Mouse (Mus musculus) midbrain, embryonic 12.5 days (tissue): ENCODE measurements around the gene Fbxo45. TPM values are rescaled to one million over a fixed set of nuclear protein-coding genes. Genes with fewer than 3 reads are reported as not detected.

Experiments
- ATAC-seq: fragments of 200-750 bp; cut with Nextera tagmentation; 2 replicates; pipeline ENCODE4 v1.8.0; 2017; ENCODE audit warnings: low read depth, moderate TSS enrichment, moderate library complexity; ENCODE audit not compliant: low FRiP score
- H3K27ac ChIP-seq: fragments of 300-500 bp; sonication (generic); replicated peaks from 2 replicates; pipeline ENCODE4 v1.5.1; 2016; ENCODE audit warnings: mild to moderate bottlenecking
- H3K27me3 ChIP-seq: fragments of 300-500 bp; sonication (generic); 2 replicates; pipeline ENCODE4 v1.6.1; 2016; ENCODE audit warnings: mild to moderate bottlenecking
- H3K36me3 ChIP-seq: fragments of 300-500 bp; sonication (generic); 2 replicates; pipeline ENCODE4 v1.6.1; 2016
- H3K4me1 ChIP-seq: fragments of 300-500 bp; sonication (generic); 2 replicates; pipeline ENCODE4 v1.6.1; 2016
- H3K4me2 ChIP-seq: fragments of 300-500 bp; sonication (generic); replicated peaks from 2 replicates; pipeline ENCODE4 v1.6.1; 2016; ENCODE audit warnings: mild to moderate bottlenecking, moderate library complexity
- H3K4me3 ChIP-seq: fragments of 300-500 bp; sonication (generic); 2 replicates; pipeline ENCODE4 v1.5.1; 2016; ENCODE audit warnings: mild to moderate bottlenecking
- H3K9ac ChIP-seq: fragments of 300-500 bp; sonication (generic); replicated peaks from 2 replicates; pipeline ENCODE4 v1.6.1; 2016; ENCODE audit warnings: mild to moderate bottlenecking, moderate library complexity
- H3K9me3 ChIP-seq: fragments of 300-500 bp; sonication (generic); 2 replicates; pipeline ENCODE4 v1.6.1; 2016; ENCODE audit warnings: mild to moderate bottlenecking
- whole genome bisulfite sequencing: fragments of 180-500 bp; shearing (Covaris S2); methylation state at CpG from one replicate; pipeline ENCODE4 v1.1.7; 2016; 5-methylcytosine and 5-hydroxymethylcytosine counted together
- microRNA counts: library from miRNA; unstranded; fragments of <30 nt; microRNA quantifications from one replicate; lab custom pipeline; 2017
- microRNA-seq: library from miRNA; unstranded; fragments of <30 nt; microRNA quantifications from one replicate; pipeline ENCODE4, GENCODE M21; 2017
- polyA plus RNA-seq: library from polyadenylated mRNA; unstranded; fragments of >200 nt; fragmentation: Nextera tagmentation; extraction: Ambion mirVana; gene quantifications from 2 replicates; pipeline ENCODE4 v1.2.1, GENCODE M21; 2016

Gene Fbxo45
- polyA plus RNA-seq, 1 experiment from 2014 or later: 21.5 TPM

- Histone ChIP-seq H3K9ac (no peak overlapping the region), H3K4me2 (peak overlapping the region; percentile 2; the same call in 1 of the 2 replicates), H3K36me3 (no peaks in the 10 kb centered on the region), H3K4me3 (no peak overlapping the region), H3K27ac (0 out of 2 replicates have a peak overlapping the region, but pooled peaks have one; percentile 36), H3K27me3 (no peaks in the 10 kb centered on the region), H3K4me1 (peaks cover 8% of the 10 kb centered on the region), H3K9me3 (peaks cover 4% of the 10 kb centered on the region; the same call in 1 of the 2 replicates)
- no peak for ATAC-seq
- 62% methylated on average over 21 of the region's 21 CpGs for WGBS
Observed at GRCm38 (mm10) chr16:32200256-32201003, 46.5 kb downstream of the Fbxo45 start.

- WGBS: 53% methylated on average over 12 of the region's 12 CpGs
- no peak for ATAC-seq
Observed at GRCm38 (mm10) chr16:32190011-32190441, 56.9 kb downstream of the Fbxo45 start.

GRCm38 (mm10) chr16:32189109-32189508, 57.8 kb downstream of the Fbxo45 start:
- no peak overlapping the region for H3K27ac ChIP-seq
- H3K4me1 ChIP-seq: no peaks in the 10 kb centered on the region
- no peak overlapping the region for H3K4me2 ChIP-seq
- H3K27me3 ChIP-seq: no peaks in the 10 kb centered on the region
- no peak for ATAC-seq
- H3K9ac ChIP-seq: no peak overlapping the region
- H3K9me3 ChIP-seq: no peaks in the 10 kb centered on the region
- 66% methylated on average over 6 of the region's 6 CpGs for WGBS
- H3K4me3 ChIP-seq: no peak overlapping the region
- no peaks in the 10 kb centered on the region for H3K36me3 ChIP-seq

More at GRCm38 (mm10) chr16:32190011-32190441, 56.9 kb downstream of the Fbxo45 start:
- Histone ChIP-seq H3K27ac (no peak overlapping the region), H3K4me1 (no peaks in the 10 kb centered on the region), H3K4me3 (no peak overlapping the region), H3K9me3 (no peaks in the 10 kb centered on the region), H3K36me3 (no peaks in the 10 kb centered on the region), H3K4me2 (no peak overlapping the region), H3K27me3 (no peaks in the 10 kb centered on the region), H3K9ac (no peak overlapping the region)

- Histone ChIP-seq H3K4me2 (no peak overlapping the region), H3K4me3 (no peak overlapping the region), H3K9ac (no peak overlapping the region), H3K27me3 (no peaks in the 10 kb centered on the region), H3K36me3 (no peaks in the 10 kb centered on the region), H3K4me1 (no peaks in the 10 kb centered on the region), H3K27ac (no peak overlapping the region), H3K9me3 (no peaks in the 10 kb centered on the region)
- WGBS: 97% methylated on average over 5 of the region's 5 CpGs
- no peak for ATAC-seq
Observed at GRCm38 (mm10) chr16:32186056-32186455, 60.9 kb downstream of the Fbxo45 start.

MicroRNA genes within 50 kb of the gene (microRNA counts, 519-probe panel; counts per million panel counts)
- not detected for microRNA mmu-miR-1946a (lab: Ali Mortazavi, UCI)

Small RNAs within 50 kb of the gene (microRNA-seq; reads per million reads assigned to microRNA genes)
- gene Mir1946a: not detected

Other genes with a start within 250 kb of the Fbxo45 start
- gene Senp5, start 243.9 kb downstream of the Fbxo45 start, polyA plus RNA-seq: 25.7 and 26.0 TPM in 2 replicates
- 52.2 and 56.2 TPM in 2 replicates for gene Pak2, start 167.8 kb downstream of the Fbxo45 start, polyA plus RNA-seq
- gene Pigx, start 147.4 kb downstream of the Fbxo45 start, polyA plus RNA-seq: 133 and 137 TPM in 2 replicates
- gene Cep19, start 147.4 kb downstream of the Fbxo45 start, polyA plus RNA-seq: 42.0 and 42.9 TPM in 2 replicates
- 6.9 and 9.9 TPM in 2 replicates for gene Nrros, start 81.6 kb downstream of the Fbxo45 start, polyA plus RNA-seq
- not detected in 2 replicates for gene Bex6, start 67.3 kb downstream of the Fbxo45 start, polyA plus RNA-seq
- 14.4 and 16.8 TPM in 2 replicates for gene Wdr53, start 69 bp upstream of the Fbxo45 start, polyA plus RNA-seq
- gene Smco1, start 24.3 kb upstream of the Fbxo45 start, polyA plus RNA-seq: not detected in 2 replicates
- 37.4 and 41.0 TPM in 2 replicates for gene Rnf168, start 30.3 kb upstream of the Fbxo45 start, polyA plus RNA-seq
- gene Ubxn7, start 85.1 kb upstream of the Fbxo45 start, polyA plus RNA-seq: 29.1 and 35.8 TPM in 2 replicates
- not detected in 2 replicates for gene Tm4sf19, start 153.3 kb upstream of the Fbxo45 start, polyA plus RNA-seq
- gene Tctex1d2, start 172.5 kb upstream of the Fbxo45 start, polyA plus RNA-seq: 26.2 and 28.4 TPM in 2 replicates
- 43.5 and 46.0 TPM in 2 replicates for gene Pcyt1a, start 183.8 kb upstream of the Fbxo45 start, polyA plus RNA-seq
- 0.18 and 0.24 TPM in 2 replicates for gene Slc51a, start 240.7 kb upstream of the Fbxo45 start, polyA plus RNA-seq
- gene Zdhhc19, start 249.1 kb upstream of the Fbxo45 start, polyA plus RNA-seq: not detected in 2 replicates